Mouse (Mus musculus): ENCODE data around the gene Csdc2. TPM values are rescaled to one million over a fixed set of nuclear protein-coding genes. Genes with fewer than 3 reads are reported as not detected.

Gene Csdc2
- polyA plus RNA-seq, 1 experiment from 2014 or later: 17.5 TPM

- 35% methylated on average over 9 of the region's 9 CpGs for WGBS
Measured at GRCm38 (mm10) chr15:81926446-81926822, 10.1 kb upstream of the Csdc2 start.

GRCm38 (mm10) chr15:81927741-81928140 lies 8.8 kb upstream of the Csdc2 start:
- Histone ChIP-seq H3K4me1 (peaks cover 26% of the 10 kb centered on the region), H3K27me3 (no peaks in the 10 kb centered on the region), H3K9me3 (replicated peaks) (no peaks in the 10 kb centered on the region), H3K4me3 (replicated peaks) (no peak overlapping the region), H3K4me2 (replicated peaks) (no peak overlapping the region), H3K27ac (replicated peaks) (0 out of 2 replicates have a peak overlapping the region, but pooled peaks have one; percentile 51), H3K36me3 (peaks cover 6% of the 10 kb centered on the region; the same call in 1 of the 2 replicates), H3K9ac (no peak overlapping the region)
- no peak for ATAC-seq (ENCODE audit: insufficient number of reproducible peaks, low FRiP score, low TSS enrichment, low read depth)
- WGBS: 47% methylated on average over 4 of the region's 4 CpGs

More at GRCm38 (mm10) chr15:81926446-81926822, 10.1 kb upstream of the Csdc2 start:
- H3K27ac ChIP-seq (replicated peaks): 0 out of 2 replicates have a peak overlapping the region, but pooled peaks have one; percentile 8
- H3K4me2 ChIP-seq (replicated peaks): peak overlapping the region; percentile 93
- no peaks in the 10 kb centered on the region for H3K9me3 ChIP-seq (replicated peaks)
- H3K27me3 ChIP-seq: no peaks in the 10 kb centered on the region
- H3K4me3 ChIP-seq (replicated peaks): peak overlapping the region; percentile 79
- H3K9ac ChIP-seq: no peak overlapping the region
- peak; percentile 9; the same call in 1 of the 2 replicates for ATAC-seq (ENCODE audit: insufficient number of reproducible peaks, low FRiP score, low TSS enrichment, low read depth)
- H3K4me1 ChIP-seq: peaks cover 26% of the 10 kb centered on the region
- peaks cover 17% of the 10 kb centered on the region for H3K36me3 ChIP-seq

GRCm38 (mm10) chr15:81928277-81928676 lies 8.3 kb upstream of the Csdc2 start:
- peaks cover 23% of the 10 kb centered on the region for H3K4me1 ChIP-seq
- H3K4me3 ChIP-seq (replicated peaks): no peak overlapping the region
- peaks cover 5% of the 10 kb centered on the region; the same call in 1 of the 2 replicates for H3K36me3 ChIP-seq
- H3K9ac ChIP-seq: no peak overlapping the region
- H3K27ac ChIP-seq (replicated peaks): 0 out of 2 replicates have a peak overlapping the region, but pooled peaks have one; percentile 34
- H3K9me3 ChIP-seq (replicated peaks): no peaks in the 10 kb centered on the region
- 68% methylated on average over 11 of the region's 11 CpGs for WGBS
- no peaks in the 10 kb centered on the region for H3K27me3 ChIP-seq
- ATAC-seq (ENCODE audit: insufficient number of reproducible peaks, low FRiP score, low TSS enrichment, low read depth): no peak
- H3K4me2 ChIP-seq (replicated peaks): no peak overlapping the region

DNA sequence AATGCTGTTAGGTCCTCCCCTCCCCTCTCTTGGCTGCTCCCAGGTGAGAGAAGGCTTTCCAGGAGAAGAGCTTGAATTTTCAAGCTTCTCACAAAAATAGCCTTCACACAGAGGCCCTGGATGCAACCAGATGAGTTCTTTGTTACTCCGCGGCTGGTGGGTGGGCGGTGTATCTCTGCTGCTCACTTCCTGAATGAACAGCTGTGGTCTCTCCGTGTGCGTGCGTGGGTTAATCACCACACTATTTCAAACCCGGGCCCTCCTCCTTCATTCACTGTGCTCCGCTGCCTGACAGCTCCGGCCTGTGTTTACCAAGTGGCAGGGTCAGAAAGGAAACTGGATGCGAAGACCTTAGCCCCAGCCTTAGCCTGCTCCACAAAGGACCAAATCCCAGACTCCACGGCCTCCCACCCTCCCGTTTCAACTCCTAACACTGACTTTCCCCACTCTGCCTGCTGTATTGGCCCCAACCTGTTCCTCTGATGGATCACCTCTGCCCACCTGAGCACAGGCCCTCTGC lies 3.5 kb upstream of the Csdc2 start:
- H3K36me3 ChIP-seq: no peaks in the 10 kb centered on the region
- ATAC-seq (ENCODE audit: insufficient number of reproducible peaks, low FRiP score, low TSS enrichment, low read depth): no peak; the same call in 1 of the 2 replicates
- H3K27ac ChIP-seq (replicated peaks): no peak overlapping the region
- H3K9me3 ChIP-seq (replicated peaks): no peaks in the 10 kb centered on the region
- peaks cover 23% of the 10 kb centered on the region for H3K4me1 ChIP-seq
- no peak overlapping the region for H3K4me2 ChIP-seq (replicated peaks)
- no peak overlapping the region for H3K4me3 ChIP-seq (replicated peaks)
- 31% methylated on average over 12 of the region's 12 CpGs for WGBS
- H3K27me3 ChIP-seq: no peaks in the 10 kb centered on the region
- H3K9ac ChIP-seq: no peak overlapping the region

DNA sequence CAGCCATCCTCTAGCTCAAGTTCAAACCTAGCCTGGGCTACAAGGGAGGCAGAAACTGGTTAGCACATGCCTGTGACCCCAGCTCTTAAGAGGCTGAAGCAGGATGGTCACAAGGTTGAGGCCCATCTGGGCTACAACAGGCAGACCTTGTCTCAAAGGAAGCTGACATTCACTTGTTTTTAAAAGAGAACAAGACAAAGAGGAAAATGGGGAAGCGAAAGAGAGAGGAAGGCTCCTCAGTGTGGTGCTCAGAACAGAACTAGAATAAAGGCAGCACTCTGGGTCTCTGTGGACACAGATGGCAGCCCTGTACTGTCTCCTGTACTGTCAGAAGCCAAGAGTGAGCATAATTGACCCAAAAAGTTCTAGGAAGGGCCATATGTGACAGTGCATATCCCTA lies 2.6 kb upstream of the Csdc2 start:
- no peak for ATAC-seq (ENCODE audit: insufficient number of reproducible peaks, low FRiP score, low TSS enrichment, low read depth)

GRCm38 (mm10) chr15:81935869-81936637 lies 506 bp upstream of the Csdc2 start:
- peak overlapping the region; percentile 39; the same call in 1 of the 2 replicates for H3K9ac ChIP-seq
- ATAC-seq (ENCODE audit: insufficient number of reproducible peaks, low FRiP score, low TSS enrichment, low read depth): peak; percentile 27; the same call in 1 of the 2 replicates
- no peaks in the 10 kb centered on the region for H3K27me3 ChIP-seq
- peak overlapping the region; percentile 51 for H3K4me3 ChIP-seq (replicated peaks)
- WGBS: 52% methylated on average over 7 of the region's 7 CpGs
- peak overlapping the region; percentile 83 for H3K4me2 ChIP-seq (replicated peaks)
- H3K9me3 ChIP-seq (replicated peaks): no peaks in the 10 kb centered on the region
- H3K4me1 ChIP-seq: peaks cover 30% of the 10 kb centered on the region
- peak overlapping the region; percentile 74 for H3K27ac ChIP-seq (replicated peaks)
- no peaks in the 10 kb centered on the region for H3K36me3 ChIP-seq

More for the DNA sequence above, 2.6 kb upstream of the Csdc2 start:
- H3K27me3 ChIP-seq: no peaks in the 10 kb centered on the region
- peaks cover 30% of the 10 kb centered on the region for H3K4me1 ChIP-seq
- H3K27ac ChIP-seq (replicated peaks): no peak overlapping the region
- WGBS: 69% methylated on average over 1 of the region's 1 CpGs
- H3K36me3 ChIP-seq: no peaks in the 10 kb centered on the region
- H3K4me2 ChIP-seq (replicated peaks): no peak overlapping the region
- no peaks in the 10 kb centered on the region for H3K9me3 ChIP-seq (replicated peaks)
- no peak overlapping the region for H3K4me3 ChIP-seq (replicated peaks)
- no peak overlapping the region for H3K9ac ChIP-seq

GRCm38 (mm10) chr15:81937098-81937972 lies 776 bp downstream of the Csdc2 start:
- Histone ChIP-seq H3K4me2 (replicated peaks) (peak overlapping the region; percentile 83), H3K27me3 (no peaks in the 10 kb centered on the region), H3K9me3 (replicated peaks) (no peaks in the 10 kb centered on the region), H3K4me3 (replicated peaks) (peak overlapping the region; percentile 51), H3K27ac (replicated peaks) (peak overlapping the region; percentile 74), H3K36me3 (no peaks in the 10 kb centered on the region), H3K4me1 (peaks cover 30% of the 10 kb centered on the region), H3K9ac (peak overlapping the region; percentile 39)
- 9% methylated on average over 19 of the region's 19 CpGs for WGBS
- ATAC-seq (ENCODE audit: insufficient number of reproducible peaks, low FRiP score, low TSS enrichment, low read depth): no peak

DNA sequence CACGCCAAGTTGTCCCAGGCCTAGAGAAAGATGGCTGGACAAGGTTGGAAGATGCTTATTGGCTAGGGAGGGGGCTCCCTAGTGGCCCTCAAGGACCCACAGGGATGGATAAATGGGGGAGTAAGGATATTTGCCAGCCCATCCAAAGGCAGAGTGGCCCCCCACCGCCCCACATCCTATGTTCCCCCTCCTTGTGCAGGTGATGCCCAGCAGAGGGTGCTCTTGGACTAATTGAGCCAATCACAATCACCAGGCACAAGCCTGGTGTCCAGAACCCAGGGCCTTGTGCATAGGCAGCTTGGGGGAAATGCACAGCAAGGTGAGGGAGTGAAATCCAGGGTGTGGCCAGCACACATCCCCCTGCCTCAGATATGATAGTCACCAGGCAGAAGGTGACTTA lies 1.7 kb downstream of the Csdc2 start:
- Histone ChIP-seq H3K9ac (no peak overlapping the region), H3K27me3 (no peaks in the 10 kb centered on the region), H3K4me3 (replicated peaks) (peak overlapping the region; percentile 51; the same call in 1 of the 2 replicates), H3K9me3 (replicated peaks) (no peaks in the 10 kb centered on the region), H3K4me2 (replicated peaks) (peak overlapping the region; percentile 83), H3K27ac (replicated peaks) (no peak overlapping the region), H3K36me3 (no peaks in the 10 kb centered on the region), H3K4me1 (peaks cover 30% of the 10 kb centered on the region)
- ATAC-seq (ENCODE audit: insufficient number of reproducible peaks, low FRiP score, low TSS enrichment, low read depth): no peak
- WGBS: 41% methylated on average over 2 of the region's 2 CpGs

DNA sequence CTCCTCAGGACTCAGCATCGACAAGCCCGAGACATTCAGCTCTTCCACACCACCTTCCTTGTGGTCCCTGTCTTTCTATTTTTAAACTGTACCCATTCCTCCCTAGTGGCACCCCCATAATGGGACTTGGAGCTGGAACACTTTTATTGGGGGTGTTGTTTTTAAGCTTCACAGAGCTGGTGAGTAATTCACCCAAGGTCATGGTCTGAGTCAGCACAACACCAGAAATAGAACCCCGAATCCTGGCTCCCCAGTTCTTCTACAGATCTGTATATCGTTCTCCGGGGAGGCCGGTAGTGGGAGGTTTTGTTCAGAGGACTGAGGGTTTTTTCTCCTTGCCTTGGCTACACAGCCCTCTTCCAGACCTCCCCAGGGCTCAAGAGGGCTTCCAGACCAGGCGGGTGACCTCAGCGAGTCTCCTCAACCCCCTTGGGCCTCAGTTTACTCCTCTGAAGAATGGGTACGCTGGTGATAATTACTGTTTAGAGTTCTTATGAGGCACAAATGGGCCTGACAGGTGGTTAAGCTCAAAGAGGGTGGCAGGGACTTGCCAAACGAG lies 2.7 kb downstream of the Csdc2 start:
- H3K9ac ChIP-seq: no peak overlapping the region
- peaks cover 30% of the 10 kb centered on the region for H3K4me1 ChIP-seq
- H3K36me3 ChIP-seq: no peaks in the 10 kb centered on the region
- no peak overlapping the region for H3K4me2 ChIP-seq (replicated peaks)
- H3K27me3 ChIP-seq: no peaks in the 10 kb centered on the region
- ATAC-seq (ENCODE audit: insufficient number of reproducible peaks, low FRiP score, low TSS enrichment, low read depth): no peak
- no peak overlapping the region for H3K4me3 ChIP-seq (replicated peaks)
- 84% methylated on average over 10 of the region's 10 CpGs for WGBS
- H3K9me3 ChIP-seq (replicated peaks): no peaks in the 10 kb centered on the region
- no peak overlapping the region for H3K27ac ChIP-seq (replicated peaks)

DNA sequence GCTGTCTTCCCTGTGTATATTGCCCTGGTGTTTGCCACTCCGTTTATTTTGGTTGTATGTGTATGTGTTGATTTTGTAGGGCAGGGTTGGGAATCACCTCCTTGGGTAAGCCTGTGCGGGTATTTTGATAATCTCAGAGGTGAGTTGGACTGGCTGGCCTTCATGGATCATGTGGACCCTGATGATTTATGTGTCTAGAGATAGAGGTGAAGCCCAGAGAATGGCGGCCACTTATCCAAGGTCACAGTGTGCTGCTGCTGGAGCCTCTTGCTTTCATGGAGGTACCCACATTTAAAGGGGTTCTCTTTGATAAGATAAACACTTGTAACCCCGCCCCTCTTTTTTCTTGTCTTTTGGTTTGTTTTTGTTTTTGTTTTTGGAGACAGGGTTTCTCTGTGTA lies 3.2 kb downstream of the Csdc2 start:
- Histone ChIP-seq H3K4me1 (peaks cover 30% of the 10 kb centered on the region), H3K36me3 (no peaks in the 10 kb centered on the region), H3K27me3 (no peaks in the 10 kb centered on the region), H3K4me3 (replicated peaks) (no peak overlapping the region), H3K9ac (no peak overlapping the region), H3K9me3 (replicated peaks) (no peaks in the 10 kb centered on the region), H3K27ac (replicated peaks) (no peak overlapping the region), H3K4me2 (replicated peaks) (no peak overlapping the region)
- no peak for ATAC-seq (ENCODE audit: insufficient number of reproducible peaks, low FRiP score, low TSS enrichment, low read depth)
- 93% methylated on average over 4 of the region's 4 CpGs for WGBS

GRCm38 (mm10) chr15:81940219-81940618 lies 3.7 kb downstream of the Csdc2 start:
- no peak overlapping the region for H3K9ac ChIP-seq
- no peak for ATAC-seq (ENCODE audit: insufficient number of reproducible peaks, low FRiP score, low TSS enrichment, low read depth)
- WGBS: 87% methylated on average over 5 of the region's 5 CpGs

More at GRCm38 (mm10) chr15:81940219-81940618, 3.7 kb downstream of the Csdc2 start:
- Histone ChIP-seq H3K36me3 (no peaks in the 10 kb centered on the region), H3K27ac (replicated peaks) (no peak overlapping the region), H3K27me3 (no peaks in the 10 kb centered on the region), H3K4me3 (replicated peaks) (no peak overlapping the region), H3K4me1 (peaks cover 30% of the 10 kb centered on the region), H3K4me2 (replicated peaks) (no peak overlapping the region), H3K9me3 (replicated peaks) (no peaks in the 10 kb centered on the region)
